Mouse (Mus musculus) adrenal gland, postnatal 14 days (tissue): ENCODE data around the gene Gm10591. TPM values are rescaled to one million over a fixed set of nuclear protein-coding genes. Genes with fewer than 3 reads are reported as not detected.
"Not testable (repeated sequence)": the region's sequence is repeated elsewhere in the genome, so short reads cannot be mapped to it uniquely, and the experiment has no call there.

Experiments
- DNase-seq: peaks from one replicate; pipeline ENCODE4 v3.0.0; 2021; ENCODE audit warnings: mixed read lengths
- long read RNA-seq, 2 experiments: library from polyadenylated mRNA; stranded (forward); transcript quantifications; one replicate each; pipeline ENCODE4 v2.0.0; 2021
- total RNA-seq: library from RNA; stranded (reverse); gene quantifications from 2 replicates; pipeline ENCODE4 v1.2.3, GENCODE M21; 2021

Gm10591 gene
- total RNA-seq = not detected in 2 replicates
- long read RNA-seq, experiment 1 = 0 reads
- long read RNA-seq, experiment 2 = 0 reads

DNA sequence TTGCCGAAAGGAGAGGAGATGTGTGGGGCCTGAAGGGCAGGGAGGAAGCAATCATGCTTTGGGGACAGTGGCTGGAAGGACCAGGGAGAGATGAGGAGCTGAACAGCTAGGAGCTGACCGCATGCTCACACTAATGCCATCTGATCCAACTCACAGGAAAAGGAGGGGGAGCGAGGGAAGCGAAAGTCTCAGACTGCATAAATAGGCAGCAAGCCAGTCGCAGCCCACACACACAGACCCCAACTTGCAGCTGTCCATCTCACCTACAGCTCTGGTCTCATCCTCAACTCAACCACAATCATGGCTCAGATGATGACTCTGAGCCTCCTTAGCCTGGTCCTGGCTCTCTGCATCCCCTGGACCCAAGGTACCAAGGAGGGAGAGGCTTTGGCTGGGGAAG lies at the start of gene Gm10591:
TSS of gene Gm10591 (plus strand) at position 301 of the 400 bp plus-strand sequence.
- not testable (repeated sequence) for DNase-seq

GRCm38 (mm10) chr4:42629419-42629818 lies 17.4 kb downstream of the Gm10591 start, which contains the start of gene Gm2564:
TSS of gene Gm2564 (plus strand) at chr4:42629719.
- DNase-seq = not testable (repeated sequence)

DNA sequence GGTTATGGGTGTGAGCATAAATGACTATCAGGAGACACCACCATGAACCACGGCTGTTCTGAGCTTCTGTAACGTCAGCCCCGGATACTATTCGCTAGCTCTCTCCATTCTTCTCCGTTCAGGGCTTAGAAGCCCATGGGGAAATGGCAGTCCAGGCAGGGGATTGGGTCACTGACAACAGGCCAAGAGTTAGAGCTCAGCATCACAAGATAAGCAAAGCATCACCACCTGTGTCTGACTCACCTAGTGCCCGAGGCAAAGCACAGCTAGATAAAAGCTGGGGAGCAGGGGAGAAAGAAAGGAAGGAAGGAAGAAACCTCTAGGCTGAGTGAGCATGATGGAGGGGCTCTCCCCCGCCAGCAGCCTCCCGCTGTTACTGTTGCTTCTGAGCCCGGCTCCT lies 43.0 kb downstream of the Gm10591 start, which contains the start of gene Ccl27b:
TSS of gene Ccl27b (plus strand) at position 301 of the 400 bp plus-strand sequence.
- not testable (repeated sequence) for DNase-seq

DNA sequence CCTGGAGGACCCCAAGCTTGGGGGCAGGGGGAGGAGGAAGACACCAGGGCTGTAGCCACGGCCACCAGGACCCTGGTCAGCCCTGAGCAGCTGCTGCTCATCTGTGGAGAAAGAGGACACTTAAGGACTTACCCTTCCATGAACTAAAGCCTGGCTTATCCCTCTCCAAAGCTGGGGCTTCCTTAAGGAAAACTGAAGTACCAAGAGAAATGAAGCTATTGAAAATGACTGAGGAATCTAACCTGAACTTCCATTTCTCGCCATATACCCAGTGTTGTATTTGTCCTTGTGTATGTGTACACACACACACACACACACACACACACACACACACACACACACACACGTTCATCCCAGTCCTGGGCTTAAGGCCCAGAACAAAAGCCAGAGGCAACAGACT lies 49.8 kb downstream of the Gm10591 start, which contains the start of gene Il11ra2:
TSS of gene Il11ra2 (minus strand) at position 101 of the 400 bp plus-strand sequence.
- DNase-seq = not testable (repeated sequence)

Other genes starting within 250 kb of the Gm10591 start
- gene Gm21586, start 172.8 kb upstream of the Gm10591 start, total RNA-seq = not detected in 2 replicates
- 0.48 and 0.49 TPM in 2 replicates for gene Gm2163, start 145.4 kb upstream of the Gm10591 start, total RNA-seq
- gene Fam205a2, start 84.0 kb upstream of the Gm10591 start, total RNA-seq = not detected in 2 replicates
- 4.2 and 24.3 TPM in 2 replicates for gene Gm2564, start 17.5 kb downstream of the Gm10591 start, total RNA-seq
- gene Ccl27b, start 43.1 kb downstream of the Gm10591 start, total RNA-seq = 20.8 TPM in 1 of 2 replicates, not detected in the other
- gene Il11ra2, start 49.7 kb downstream of the Gm10591 start, total RNA-seq = not detected in 2 replicates
- gene 4930578G10Rik, start 123.3 kb downstream of the Gm10591 start, total RNA-seq = not detected in 2 replicates
- 1.0 and 12.6 TPM in 2 replicates for gene Ccl19, start 144.4 kb downstream of the Gm10591 start, total RNA-seq
- 8.8 and 168 TPM in 2 replicates for gene Ccl21a, start 161.8 kb downstream of the Gm10591 start, total RNA-seq
- gene Fam205a1, start 241.7 kb downstream of the Gm10591 start, total RNA-seq = not detected in 2 replicates
- gene Gm12394, start 244.6 kb downstream of the Gm10591 start, total RNA-seq = 0.11 TPM in 1 of 2 replicates, not detected in the other